Mouse (Mus musculus) ES-E14 (cell line): Measurements from ENCODE around the gene Rnf130. TPM values are rescaled to one million over a fixed set of nuclear protein-coding genes. Genes with fewer than 3 reads are reported as not detected.

Source experiments
- DNase-seq: peaks from one replicate; pipeline ENCODE4 v3.0.0-alpha.2; 2013; ENCODE audit warnings: low read depth, low spot score
- H3K27ac ChIP-seq: 2 replicates; pipeline ENCODE4 v1.5.1; 2012; ENCODE audit warnings: low read depth, mild to moderate bottlenecking, low read length, moderate library complexity, mixed read lengths; ENCODE audit not compliant: poor library complexity, insufficient read depth, severe bottlenecking
- H3K36me3 ChIP-seq: 2 replicates; pipeline ENCODE4 v1.6.1; 2012; ENCODE audit warnings: mild to moderate bottlenecking, low read length, moderate library complexity, mixed read lengths; ENCODE audit not compliant: control insufficient read depth, poor library complexity, insufficient read depth, severe bottlenecking
- H3K4me1 ChIP-seq, 2 experiments: fragments of 150-350 bp in 1 of 2; sonication (generic) in 1 of 2; 2 replicates each; pipeline ENCODE4 v1.6.1; 2012; ENCODE audit warnings: low read length in 2 of 2, mild to moderate bottlenecking in 1 of 2, mixed read lengths in 1 of 2; ENCODE audit not compliant: control insufficient read depth in 2 of 2, insufficient read depth in 2 of 2, poor library complexity in 1 of 2
- H3K4me3 ChIP-seq, 2 experiments: fragments of 150-350 bp in 1 of 2; sonication (generic) in 1 of 2; 2 replicates each; pipeline ENCODE4 v1.5.1; 2012; ENCODE audit warnings: low read length in 2 of 2, low read depth in 1 of 2, mild to moderate bottlenecking in 1 of 2, mixed read lengths in 1 of 2; ENCODE audit not compliant: insufficient read depth in 1 of 2, poor library complexity in 1 of 2, severe bottlenecking in 1 of 2
- H3K9ac ChIP-seq: 2 replicates; pipeline ENCODE4 v1.6.1; 2012; ENCODE audit warnings: low read depth, mild to moderate bottlenecking, low read length, mixed read lengths; ENCODE audit not compliant: poor library complexity, insufficient read depth, severe bottlenecking
- H3K9me3 ChIP-seq: fragments of 150-350 bp; sonication (generic); 2 replicates; pipeline ENCODE4 v1.6.1; 2012; ENCODE audit warnings: low read depth, mild to moderate bottlenecking, low read length; ENCODE audit not compliant: control insufficient read depth, insufficient read depth
- CHD2 ChIP-seq: IDR thresholded peaks from 2 replicates; pipeline ENCODE4 v1.6.1; 2014; ENCODE audit warnings: mild to moderate bottlenecking, low read depth, low read length, inconsistent platforms
- HCFC1 ChIP-seq: IDR thresholded peaks from 2 replicates; pipeline ENCODE4 v1.6.1; 2012; ENCODE audit warnings: low read length, inconsistent platforms, borderline replicate concordance; ENCODE audit not compliant: insufficient read depth
- MAFK ChIP-seq: IDR thresholded peaks from 2 replicates; pipeline ENCODE4 v1.6.1; 2014; ENCODE audit warnings: mild to moderate bottlenecking, low read depth, low read length, inconsistent platforms; ENCODE audit not compliant: insufficient read depth
- ZC3H11A ChIP-seq: IDR thresholded peaks from 2 replicates; pipeline ENCODE4 v1.6.1; 2012; ENCODE audit warnings: low read depth, mild to moderate bottlenecking, inconsistent platforms, low read length, borderline replicate concordance
- ZNF384 ChIP-seq: IDR thresholded peaks from 2 replicates; pipeline ENCODE4 v1.6.1; 2012; ENCODE audit warnings: low read depth, low read length, inconsistent platforms
- in situ Hi-C, 2 experiments: fragments of 600-800 bp; cut with MboI; formaldehyde crosslinking; loops; one replicate each; pipeline ENCODE4 v1.15.1; 2025; ENCODE audit warnings: low sequenced_read_pairs in 2 of 2, inconsistent platforms in 1 of 2; ENCODE audit not compliant: unreplicated experiment in 2 of 2
- total RNA-seq: library from RNA; depleted of rRNA; stranded (reverse); fragments of 300-350 nt; gene quantifications from 2 replicates; pipeline ENCODE4 v1.2.3, GENCODE M21; 2012

Rnf130 gene
- total RNA-seq, 1 experiment = 25.0 TPM

GRCm38 (mm10) chr11:50138206-50138822 lies 113.2 kb downstream of the Rnf130 start:
- no peaks in the 10 kb centered on the region for H3K9me3 ChIP-seq
- H3K4me3 ChIP-seq = no peak overlapping the region
- no peak for TF ChIP-seq MAFK
- no peak for TF ChIP-seq CHD2
- no peak for TF ChIP-seq ZC3H11A
- TF ChIP-seq ZNF384 = no peak
- TF ChIP-seq HCFC1 = no peak
- peaks cover 0 to 18% of the 10 kb centered on the region in 2 experiments for H3K4me1 ChIP-seq
- peaks cover 6% of the 10 kb centered on the region; the same call in 1 of the 2 replicates for H3K36me3 ChIP-seq
- no peak overlapping the region for H3K27ac ChIP-seq
- no peak for DNase-seq
- H3K9ac ChIP-seq = no peak overlapping the region
- in situ Hi-C loops = no loop called here

- peaks cover 6% of the 10 kb centered on the region; the same call in 1 of the 2 replicates for H3K36me3 ChIP-seq
Measured at GRCm38 (mm10) chr11:50139571-50139970, 114.4 kb downstream of the Rnf130 start.

GRCm38 (mm10) chr11:50145529-50145928 lies 120.4 kb downstream of the Rnf130 start:
- no peak for DNase-seq
- no peak overlapping the region for H3K4me3 ChIP-seq
- in situ Hi-C loops = no loop called here
- no peak overlapping the region for H3K9ac ChIP-seq
- H3K36me3 ChIP-seq = peaks cover 23% of the 10 kb centered on the region
- TF ChIP-seq MAFK (no peak), ZC3H11A (no peak), CHD2 (no peak), HCFC1 (no peak), ZNF384 (no peak)
- no peak overlapping the region for H3K27ac ChIP-seq
- H3K9me3 ChIP-seq = no peaks in the 10 kb centered on the region
- no peaks in the 10 kb centered on the region for H3K4me1 ChIP-seq

More at GRCm38 (mm10) chr11:50139571-50139970, 114.4 kb downstream of the Rnf130 start:
- Histone ChIP-seq H3K9me3 (no peaks in the 10 kb centered on the region), H3K27ac (no peak overlapping the region; the same call in 1 of the 2 replicates), H3K9ac (peak overlapping the region; percentile 22; the same call in 1 of the 2 replicates), H3K4me1 (peaks cover 0 to 18% of the 10 kb centered on the region in 2 experiments), H3K4me3 (no peak overlapping the region)
- TF ChIP-seq CHD2 (no peak), ZNF384 (no peak), HCFC1 (no peak), MAFK (no peak), ZC3H11A (no peak)
- DNase-seq = peak; percentile 40
- in situ Hi-C loops = no loop called here

- Histone ChIP-seq H3K4me1 (no peaks in the 10 kb centered on the region), H3K9me3 (no peaks in the 10 kb centered on the region), H3K36me3 (peaks cover 24% of the 10 kb centered on the region), H3K4me3 (no peak overlapping the region), H3K27ac (no peak overlapping the region), H3K9ac (no peak overlapping the region)
- no peak for TF ChIP-seq HCFC1
- TF ChIP-seq MAFK = no peak
- TF ChIP-seq ZC3H11A = no peak
- no peak for TF ChIP-seq ZNF384
- TF ChIP-seq CHD2 = no peak
- no peak for DNase-seq
- in situ Hi-C loops = no loop called here
Measured at GRCm38 (mm10) chr11:50146121-50146520, 121.0 kb downstream of the Rnf130 start.

- TF ChIP-seq CHD2 (no peak), HCFC1 (no peak), ZNF384 (no peak), ZC3H11A (no peak), MAFK (no peak)
- DNase-seq = no peak
- no peak overlapping the region for H3K9ac ChIP-seq
- no peak overlapping the region for H3K27ac ChIP-seq
- no peaks in the 10 kb centered on the region for H3K9me3 ChIP-seq
- H3K4me1 ChIP-seq = no peaks in the 10 kb centered on the region
- no peak overlapping the region for H3K4me3 ChIP-seq
- peaks cover 26% of the 10 kb centered on the region for H3K36me3 ChIP-seq
- in situ Hi-C loops = no loop called here
Measured at GRCm38 (mm10) chr11:50147267-50147957, 122.3 kb downstream of the Rnf130 start.
